Mouse (Mus musculus): ENCODE data around the gene Wnt8b. TPM values are rescaled to one million over a fixed set of nuclear protein-coding genes. Genes with fewer than 3 reads are reported as not detected.

Wnt8b gene
- polyA plus RNA-seq, 1 experiment from 2014 or later: 8.0 TPM

DNA sequence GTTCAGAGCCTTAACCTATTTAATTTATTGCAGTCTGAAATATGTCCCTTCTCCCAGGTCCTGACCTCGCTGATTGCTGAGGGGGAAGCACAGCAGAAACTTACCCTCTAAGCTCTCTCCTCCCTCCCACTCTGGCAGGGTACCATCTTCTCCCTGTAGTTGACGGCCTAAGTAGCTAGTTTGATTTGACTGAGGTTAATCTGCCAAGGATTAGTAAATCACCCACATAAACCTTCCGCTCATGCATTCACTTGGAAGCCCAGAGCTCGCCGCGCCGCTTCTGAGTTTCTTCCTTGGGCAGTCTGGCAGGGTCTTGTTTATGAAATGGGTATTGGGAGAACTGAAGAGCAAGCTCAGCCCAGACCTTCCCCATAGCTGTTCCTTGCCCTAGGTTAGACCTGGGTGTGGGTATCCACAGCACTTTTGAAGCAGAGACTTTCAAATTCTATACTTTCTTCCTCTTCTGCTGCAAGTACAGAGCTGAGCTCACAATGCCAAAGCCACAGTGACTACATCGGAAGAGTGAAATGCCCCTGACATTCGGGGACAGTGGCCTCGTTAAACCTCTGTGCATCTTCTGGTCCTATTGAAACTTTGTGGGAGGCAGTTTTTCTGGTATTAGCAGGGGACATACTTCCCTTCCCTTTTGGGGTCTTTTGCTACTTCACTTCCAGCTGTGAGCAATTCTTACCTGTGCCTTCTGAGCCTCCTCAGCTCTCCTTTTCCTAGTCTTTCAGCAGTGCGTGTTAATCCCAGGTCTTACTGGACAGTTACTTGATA lies 20.0 kb downstream of the Wnt8b start:
- H3K27me3 ChIP-seq: peaks cover 99% of the 10 kb centered on the region
- WGBS: 4% methylated on average over 11 of the region's 11 CpGs
- H3K9ac ChIP-seq (replicated peaks): no peak overlapping the region
- H3K36me3 ChIP-seq: no peaks in the 10 kb centered on the region
- H3K4me3 ChIP-seq (replicated peaks): no peak overlapping the region
- no peak for ATAC-seq
- no peaks in the 10 kb centered on the region for H3K9me3 ChIP-seq
- H3K27ac ChIP-seq: peak overlapping the region; percentile 11; the same call in 1 of the 2 replicates
- peaks cover 74% of the 10 kb centered on the region for H3K4me1 ChIP-seq (replicated peaks)
- H3K4me2 ChIP-seq (replicated peaks): peak overlapping the region; percentile 83

- ATAC-seq: no peak
- H3K27ac ChIP-seq: peak overlapping the region; percentile 11
- H3K27me3 ChIP-seq: peaks cover 100% of the 10 kb centered on the region
- peak overlapping the region; percentile 83 for H3K4me2 ChIP-seq (replicated peaks)
- no peaks in the 10 kb centered on the region for H3K9me3 ChIP-seq
- H3K4me1 ChIP-seq (replicated peaks): peaks cover 78% of the 10 kb centered on the region
- no peak overlapping the region for H3K4me3 ChIP-seq (replicated peaks)
- H3K36me3 ChIP-seq: no peaks in the 10 kb centered on the region
- H3K9ac ChIP-seq (replicated peaks): no peak overlapping the region
- 5% methylated on average over 7 of the region's 7 CpGs for WGBS
Measured at GRCm38 (mm10) chr19:44513921-44514482, 20.7 kb downstream of the Wnt8b start.

- H3K27ac ChIP-seq: no peak overlapping the region
- ATAC-seq: peak; percentile 88
Measured at GRCm38 (mm10) chr19:44514521-44515451, 21.5 kb downstream of the Wnt8b start.

GRCm38 (mm10) chr19:44515769-44516168 lies 22.5 kb downstream of the Wnt8b start:
- ATAC-seq: no peak
- H3K27me3 ChIP-seq: peaks cover 100% of the 10 kb centered on the region
- no peak overlapping the region for H3K4me2 ChIP-seq (replicated peaks)
- 24% methylated on average over 6 of the region's 6 CpGs for WGBS
- no peak overlapping the region for H3K4me3 ChIP-seq (replicated peaks)
- H3K36me3 ChIP-seq: no peaks in the 10 kb centered on the region
- H3K27ac ChIP-seq: no peak overlapping the region
- peaks cover 74% of the 10 kb centered on the region for H3K4me1 ChIP-seq (replicated peaks)
- no peak overlapping the region for H3K9ac ChIP-seq (replicated peaks)
- H3K9me3 ChIP-seq: no peaks in the 10 kb centered on the region

More at GRCm38 (mm10) chr19:44514521-44515451, 21.5 kb downstream of the Wnt8b start:
- Histone ChIP-seq H3K4me1 (replicated peaks) (peaks cover 81% of the 10 kb centered on the region), H3K27me3 (peaks cover 100% of the 10 kb centered on the region), H3K4me2 (replicated peaks) (0 out of 2 replicates have a peak overlapping the region, but pooled peaks have one; percentile 5), H3K9ac (replicated peaks) (no peak overlapping the region), H3K36me3 (no peaks in the 10 kb centered on the region), H3K4me3 (replicated peaks) (no peak overlapping the region), H3K9me3 (no peaks in the 10 kb centered on the region)
- under 1% methylated on average over 14 of the region's 14 CpGs for WGBS

DNA sequence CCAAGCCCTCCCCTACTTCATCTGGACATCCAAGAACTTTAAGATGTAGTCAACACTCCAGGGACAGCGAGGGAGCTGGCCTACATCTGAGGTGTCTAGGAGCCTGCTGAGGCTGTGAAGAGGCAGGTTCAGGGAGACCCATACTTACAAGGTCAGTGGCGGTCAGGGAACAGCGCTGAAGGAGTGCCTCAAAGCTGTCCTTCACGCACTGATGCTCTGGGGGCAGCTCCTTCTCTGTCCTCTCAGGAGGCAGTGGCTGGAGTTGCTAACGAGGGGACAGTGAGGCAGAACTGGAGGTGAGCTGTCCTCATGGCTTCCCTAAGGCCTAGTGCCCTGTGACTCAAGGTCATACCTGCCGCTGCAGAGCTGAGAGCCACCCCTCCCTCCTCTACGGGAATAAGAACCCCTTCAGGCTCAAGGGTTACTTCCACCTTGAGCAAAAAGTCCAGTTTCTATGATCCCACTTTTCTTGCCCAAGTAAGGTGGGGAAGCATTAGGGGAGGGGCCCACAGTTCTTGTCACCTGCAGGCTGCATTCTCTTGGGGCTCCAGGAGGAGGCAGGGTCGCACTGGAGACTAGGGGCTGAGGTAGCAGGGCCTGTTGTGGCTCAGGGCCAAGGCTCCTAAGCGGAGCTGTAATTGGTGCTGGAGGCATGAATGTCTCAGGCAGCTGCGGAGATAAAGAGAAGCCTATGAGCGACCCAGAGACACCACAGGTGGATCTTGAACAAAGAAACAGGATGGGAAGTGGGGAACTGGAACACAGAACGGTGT lies 24.9 kb downstream of the Wnt8b start:
- no peak overlapping the region for H3K4me2 ChIP-seq (replicated peaks)
- no peaks in the 10 kb centered on the region for H3K9me3 ChIP-seq
- ATAC-seq: no peak
- no peak overlapping the region for H3K4me3 ChIP-seq (replicated peaks)
- no peaks in the 10 kb centered on the region for H3K36me3 ChIP-seq
- H3K27me3 ChIP-seq: peaks cover 99% of the 10 kb centered on the region
- peaks cover 50% of the 10 kb centered on the region for H3K4me1 ChIP-seq (replicated peaks)
- H3K27ac ChIP-seq: no peak overlapping the region
- WGBS: 36% methylated on average over 12 of the region's 12 CpGs
- H3K9ac ChIP-seq (replicated peaks): no peak overlapping the region

GRCm38 (mm10) chr19:44519152-44519551 lies 25.9 kb downstream of the Wnt8b start:
- Histone ChIP-seq H3K4me1 (replicated peaks) (peaks cover 40% of the 10 kb centered on the region), H3K27me3 (peaks cover 99% of the 10 kb centered on the region), H3K4me3 (replicated peaks) (no peak overlapping the region), H3K9ac (replicated peaks) (no peak overlapping the region), H3K27ac (no peak overlapping the region), H3K36me3 (no peaks in the 10 kb centered on the region), H3K9me3 (no peaks in the 10 kb centered on the region), H3K4me2 (replicated peaks) (no peak overlapping the region)
- WGBS: 19% methylated on average over 7 of the region's 7 CpGs
- ATAC-seq: no peak

- H3K27ac ChIP-seq: no peak overlapping the region
- no peak overlapping the region for H3K4me3 ChIP-seq (replicated peaks)
- no peak overlapping the region for H3K4me2 ChIP-seq (replicated peaks)
- ATAC-seq: no peak
- no peak overlapping the region for H3K9ac ChIP-seq (replicated peaks)
- H3K9me3 ChIP-seq: no peaks in the 10 kb centered on the region
- WGBS: 91% methylated on average over 9 of the region's 9 CpGs
- H3K27me3 ChIP-seq: peaks cover 96% of the 10 kb centered on the region
- no peaks in the 10 kb centered on the region for H3K36me3 ChIP-seq
- H3K4me1 ChIP-seq (replicated peaks): no peaks in the 10 kb centered on the region
Measured at GRCm38 (mm10) chr19:44525551-44526205, 32.4 kb downstream of the Wnt8b start.

DNA sequence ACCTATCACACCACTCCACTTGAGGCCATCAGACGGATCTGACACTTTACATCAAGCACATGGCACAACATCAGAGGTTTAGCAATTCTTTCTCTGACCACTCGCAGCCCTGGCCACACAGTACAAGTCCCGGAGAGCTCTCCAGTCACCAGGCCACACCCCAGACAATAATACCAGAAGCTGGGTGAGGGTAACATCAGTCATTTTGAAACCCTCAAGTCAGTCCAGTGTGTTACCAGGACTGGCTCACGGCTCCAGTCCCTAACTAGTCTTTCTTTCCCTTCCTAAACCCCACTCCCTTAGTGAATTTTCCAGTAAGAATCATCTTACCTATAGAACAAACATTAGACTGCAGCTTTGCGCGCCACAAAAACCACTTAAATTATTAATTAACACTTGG lies 36.7 kb downstream of the Wnt8b start:
- no peaks in the 10 kb centered on the region for H3K9me3 ChIP-seq
- H3K4me3 ChIP-seq (replicated peaks): no peak overlapping the region
- no peak overlapping the region for H3K27ac ChIP-seq
- ATAC-seq: no peak
- no peak overlapping the region for H3K4me2 ChIP-seq (replicated peaks)
- peaks cover 95% of the 10 kb centered on the region for H3K27me3 ChIP-seq
- H3K4me1 ChIP-seq (replicated peaks): no peaks in the 10 kb centered on the region
- no peak overlapping the region for H3K9ac ChIP-seq (replicated peaks)
- WGBS: 81% methylated on average over 6 of the region's 6 CpGs
- no peaks in the 10 kb centered on the region for H3K36me3 ChIP-seq

DNA sequence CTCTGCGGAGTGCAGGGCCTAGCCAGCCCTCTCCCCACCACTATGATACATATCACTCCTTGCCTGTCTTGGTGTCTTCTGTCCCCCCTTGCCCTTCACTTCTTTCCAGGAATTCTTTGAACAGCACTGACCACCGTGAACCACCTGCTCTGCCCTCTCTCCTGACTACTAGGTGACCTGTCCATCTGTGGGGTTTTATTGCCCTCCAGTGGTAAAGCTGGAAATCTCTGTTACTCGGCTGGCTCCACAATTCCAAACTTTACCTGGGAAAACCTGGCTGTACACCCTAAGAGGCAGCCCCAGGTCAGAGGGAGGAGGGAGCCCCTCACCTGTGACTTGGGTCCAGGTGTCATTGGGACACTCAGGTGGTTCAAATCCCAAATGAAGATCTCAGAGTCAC lies 42.1 kb downstream of the Wnt8b start:
- 33% methylated on average over 3 of the region's 3 CpGs for WGBS
- Histone ChIP-seq H3K27ac (no peak overlapping the region), H3K4me1 (replicated peaks) (no peaks in the 10 kb centered on the region), H3K4me2 (replicated peaks) (no peak overlapping the region), H3K27me3 (peaks cover 53% of the 10 kb centered on the region), H3K36me3 (no peaks in the 10 kb centered on the region), H3K4me3 (replicated peaks) (no peak overlapping the region), H3K9me3 (peaks cover 6% of the 10 kb centered on the region), H3K9ac (replicated peaks) (no peak overlapping the region)
- ATAC-seq: no peak

- Histone ChIP-seq H3K27ac (no peak overlapping the region), H3K27me3 (peaks cover 36% of the 10 kb centered on the region), H3K4me1 (replicated peaks) (no peaks in the 10 kb centered on the region), H3K4me3 (replicated peaks) (no peak overlapping the region), H3K36me3 (no peaks in the 10 kb centered on the region), H3K4me2 (replicated peaks) (no peak overlapping the region), H3K9ac (replicated peaks) (0 out of 2 replicates have a peak overlapping the region, but pooled peaks have one; percentile 10), H3K9me3 (peaks cover 18% of the 10 kb centered on the region)
- WGBS: 86% methylated on average over 8 of the region's 8 CpGs
- ATAC-seq: no peak
Measured at GRCm38 (mm10) chr19:44537416-44537815, 44.1 kb downstream of the Wnt8b start.

DNA sequence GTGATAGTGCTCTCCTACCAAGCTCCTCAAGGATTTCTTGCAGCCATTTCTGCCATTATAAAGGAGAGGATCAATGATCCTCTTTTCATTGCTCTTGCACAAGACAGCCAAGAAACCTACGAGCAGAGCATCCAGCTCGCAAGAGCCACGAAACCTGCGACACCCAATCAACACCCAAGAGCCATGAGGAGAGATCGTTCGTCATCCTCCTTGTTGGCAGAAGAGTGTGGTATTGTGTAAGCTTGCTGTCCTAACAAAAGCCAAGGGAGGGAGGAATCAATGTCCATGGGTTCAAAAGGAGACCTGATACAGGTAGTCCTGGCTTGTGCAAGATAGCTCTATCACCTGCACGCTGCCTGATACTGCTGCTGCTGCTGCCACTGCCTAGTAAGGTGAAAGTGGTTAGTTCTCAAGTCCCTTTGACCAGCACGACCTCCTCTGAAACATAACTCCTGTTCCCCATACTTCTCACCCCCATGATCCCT lies 49.5 kb downstream of the Wnt8b start:
- H3K36me3 ChIP-seq: 0 out of 2 replicates have a peak, but pooled peaks cover under 1% of the 10 kb centered on the region
- H3K4me2 ChIP-seq (replicated peaks): no peak overlapping the region
- peaks cover 18% of the 10 kb centered on the region for H3K9me3 ChIP-seq
- peaks cover 54% of the 10 kb centered on the region for H3K27me3 ChIP-seq
- WGBS: 89% methylated on average over 8 of the region's 8 CpGs
- no peak overlapping the region for H3K9ac ChIP-seq (replicated peaks)
- peaks cover 7% of the 10 kb centered on the region for H3K4me1 ChIP-seq (replicated peaks)
- H3K27ac ChIP-seq: no peak overlapping the region
- ATAC-seq: no peak
- no peak overlapping the region for H3K4me3 ChIP-seq (replicated peaks)
